Mouse (Mus musculus) MEL (cell line): ENCODE results near the gene Foxo3.

Source experiments
- BHLHE40 ChIP-seq: IDR thresholded peaks from 2 replicates; pipeline ENCODE4 v1.6.1; 2012; ENCODE audit warnings: low read depth, mild to moderate bottlenecking, inconsistent platforms, low read length, improper control_type of control experiment, borderline replicate concordance
- CHD1 ChIP-seq: IDR thresholded peaks from 2 replicates; pipeline ENCODE4 v1.6.1; 2012; ENCODE audit warnings: low read depth, mild to moderate bottlenecking, inconsistent platforms, low read length, improper control_type of control experiment
- CHD2 ChIP-seq: IDR thresholded peaks from 2 replicates; pipeline ENCODE4 v1.6.1; 2011; ENCODE audit warnings: low read length, improper control_type of control experiment
- CTCF ChIP-seq, 3 experiments: IDR thresholded peaks in 2 of 3; conservative IDR thresholded peaks in 1 of 3; 2 replicates each; pipeline ENCODE4 v1.5.1; 2011 to 2012; ENCODE audit warnings: low read length in 3 of 3, low read depth in 2 of 3, mild to moderate bottlenecking in 2 of 3, improper control_type of control experiment in 1 of 3, inconsistent platforms in 1 of 3, mixed read lengths in 1 of 3, moderate library complexity in 1 of 3; ENCODE audit not compliant: control insufficient read depth in 1 of 3, insufficient read depth in 1 of 3, poor library complexity in 1 of 3, severe bottlenecking in 1 of 3
- EP300 ChIP-seq, 2 experiments: IDR thresholded peaks; 2 replicates each; pipeline ENCODE4 v1.6.1; 2011; ENCODE audit warnings: improper control_type of control experiment in 2 of 2, low read length in 2 of 2, low read depth in 1 of 2, mild to moderate bottlenecking in 1 of 2
- GABPA ChIP-seq: IDR thresholded peaks from 2 replicates; pipeline ENCODE4 v1.6.1; 2012; ENCODE audit warnings: low read depth, mild to moderate bottlenecking, inconsistent platforms, low read length, improper control_type of control experiment, moderate library complexity
- KAT2A ChIP-seq: conservative IDR thresholded peaks from 2 replicates; pipeline ENCODE4 v1.6.1; 2012; ENCODE audit warnings: low read depth, low read length, improper control_type of control experiment, inconsistent platforms
- POLR2A ChIP-seq, 2 experiments: IDR thresholded peaks; 2 replicates each; pipeline ENCODE4 v1.6.1; 2011 to 2012; ENCODE audit warnings: low read length in 2 of 2, mild to moderate bottlenecking in 2 of 2, control low read depth in 1 of 2, improper control_type of control experiment in 1 of 2, low read depth in 1 of 2, moderate library complexity in 1 of 2; ENCODE audit not compliant: control insufficient read depth in 1 of 2, insufficient read depth in 1 of 2, poor library complexity in 1 of 2
- POLR2AphosphoS5 ChIP-seq: IDR thresholded peaks from 2 replicates; pipeline ENCODE4 v1.6.1; 2012; ENCODE audit warnings: low read depth, borderline replicate concordance, mild to moderate bottlenecking, inconsistent platforms, low read length, moderate library complexity, mixed read lengths
- TBP ChIP-seq: IDR thresholded peaks from 2 replicates; pipeline ENCODE4 v1.8.0; 2011; ENCODE audit warnings: low read depth, low read length, improper control_type of control experiment
- USF1 ChIP-seq: IDR thresholded peaks from 2 replicates; pipeline ENCODE4 v1.6.1; 2014; ENCODE audit warnings: low read depth, mild to moderate bottlenecking, inconsistent platforms, low read length, improper control_type of control experiment, moderate library complexity
- ZNF384 ChIP-seq: IDR thresholded peaks from 2 replicates; pipeline ENCODE4 v1.6.1; 2012; ENCODE audit warnings: low read depth, mild to moderate bottlenecking, inconsistent platforms, low read length, improper control_type of control experiment

DNA sequence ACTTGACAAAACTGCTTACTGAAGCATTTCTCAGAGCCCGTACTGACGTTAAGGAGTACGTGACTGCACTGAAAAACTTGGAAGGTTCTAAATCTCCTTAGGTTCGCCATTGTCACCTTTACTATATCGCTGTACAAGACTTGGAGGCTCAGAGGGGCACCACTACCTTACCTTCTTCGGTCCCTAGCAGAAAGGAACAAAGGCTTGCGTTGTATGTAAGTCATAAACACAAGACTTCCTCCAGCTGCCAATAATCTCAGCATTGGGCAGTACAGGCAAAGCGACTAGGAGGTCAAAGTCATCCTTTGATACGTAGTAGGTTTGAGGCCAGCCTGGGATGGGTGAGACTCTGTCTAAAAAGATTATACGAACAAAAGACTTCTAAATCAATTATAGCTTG lies 48.8 kb upstream of the Foxo3 start:
- TF ChIP-seq CTCF (IDR thresholded peaks at IDR 0.05 in 2 of 3, conservative IDR thresholded peaks at IDR 0.05 in 1 of 3; ENCODE audit: control insufficient read depth in 1 of 3, insufficient read depth in 1 of 3, low read depth in 2 of 3, low read length in 3 of 3, poor library complexity in 1 of 3, severe bottlenecking in 1 of 3) (no peak), EP300 (IDR thresholded peaks at IDR 0.05; ENCODE audit: low read depth in 1 of 2, low read length in 2 of 2) (no peak), POLR2AphosphoS5 (no peak), POLR2A (IDR thresholded peaks at IDR 0.05; ENCODE audit: control insufficient read depth in 1 of 2, insufficient read depth in 1 of 2, low read depth in 1 of 2, low read length in 2 of 2, poor library complexity in 1 of 2) (no peak), CHD1 (no peak), GABPA (no peak), USF1 (no peak), BHLHE40 (no peak), CHD2 (no peak), ZNF384 (no peak), TBP (no peak), KAT2A (no peak)
